Mouse (Mus musculus): ENCODE measurements at regions not wholly inside any gene's neighbourhood (a gene's known extent, or its start where the extent isn't known, plus 50 kb on each side); places are given as distances from the start of the nearest gene placed in this dataset.

DNA sequence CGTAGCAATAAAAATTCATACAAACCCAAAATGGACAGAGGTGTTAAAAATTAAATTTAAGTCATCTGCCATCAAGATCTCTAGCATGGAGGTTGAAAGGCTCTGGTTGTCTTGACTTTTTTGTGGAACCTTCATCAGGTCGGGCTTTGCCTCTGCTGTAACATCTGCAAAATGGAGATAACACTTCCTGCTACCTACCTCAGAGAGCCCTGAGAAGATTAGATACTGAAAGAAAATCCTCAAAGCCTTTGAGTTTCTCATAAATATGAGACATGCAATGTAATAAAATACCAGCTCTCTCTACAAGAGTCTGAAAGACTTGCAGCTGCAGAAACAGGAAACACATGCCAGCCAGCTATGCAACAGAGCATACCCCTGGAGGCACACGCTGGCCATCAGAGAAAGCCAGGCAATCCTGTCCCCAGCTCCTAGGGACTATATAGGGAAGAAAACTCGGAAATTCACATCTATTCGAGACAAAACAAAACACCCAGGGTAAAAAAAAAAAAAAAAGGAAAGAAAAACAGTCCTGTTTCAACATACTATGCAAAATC is 299.1 kb downstream of the Gm11361 start:
- in situ Hi-C loops (cut with MboI; ENCODE audit: low pct_ligation_motif_present, low pct_unique_long_range_greater_than_20kb, low sequenced_read_pairs): no loop called here
- dilution Hi-C loops (cut with MboI; ENCODE audit: extremely low pct_ligation_motif_present, extremely low pct_unique_long_range_greater_than_20kb, low sequenced_read_pairs): no loop called here
- H3K4me2 ChIP-seq (ENCODE audit: insufficient read depth, low read depth, poor library complexity, severe bottlenecking): no peak overlapping the region
- no peaks in the 10 kb centered on the region for H3K36me3 ChIP-seq (replicated peaks in 1 of 2; ENCODE audit: control insufficient read depth in 1 of 2, insufficient read depth in 1 of 2, low read length in 1 of 2)
- H3K9me3 ChIP-seq (replicated peaks; ENCODE audit: low read length): no peaks in the 10 kb centered on the region
- H3K9ac ChIP-seq (ENCODE audit: insufficient read depth, low read depth): no peak overlapping the region
- H3K79me2 ChIP-seq (replicated peaks; ENCODE audit: control insufficient read depth, extremely low read depth, insufficient read depth, poor library complexity, severe bottlenecking): no peaks in the 10 kb centered on the region
- no peak overlapping the region for H3K27ac ChIP-seq (ENCODE audit: insufficient read depth, low read depth)
- no peak overlapping the region for H3K4me3 ChIP-seq (replicated peaks in 1 of 3; ENCODE audit: low read depth in 2 of 3, low read length in 2 of 3, poor library complexity in 1 of 3)
- no peaks in the 10 kb centered on the region for H3K27me3 ChIP-seq (replicated peaks)
- TF ChIP-seq POLR2A (IDR thresholded peaks at IDR 0.05; ENCODE audit: low read depth, low read length) (no peak), SIN3A (IDR thresholded peaks at IDR 0.05; ENCODE audit: low read length) (no peak), MXI1 (IDR thresholded peaks at IDR 0.05; ENCODE audit: low read depth, low read length) (no peak), NELFE (IDR thresholded peaks at IDR 0.05; ENCODE audit: low read depth, low read length) (no peak)
- DNase-seq (ENCODE audit: extremely low read depth): no peak
- H3K4me1 ChIP-seq (ENCODE audit: control insufficient read depth in 1 of 2, insufficient read depth in 2 of 2): peaks cover 0 to 17% of the 10 kb centered on the region in 2 experiments; a peak in 2 of 4 replicates

DNA sequence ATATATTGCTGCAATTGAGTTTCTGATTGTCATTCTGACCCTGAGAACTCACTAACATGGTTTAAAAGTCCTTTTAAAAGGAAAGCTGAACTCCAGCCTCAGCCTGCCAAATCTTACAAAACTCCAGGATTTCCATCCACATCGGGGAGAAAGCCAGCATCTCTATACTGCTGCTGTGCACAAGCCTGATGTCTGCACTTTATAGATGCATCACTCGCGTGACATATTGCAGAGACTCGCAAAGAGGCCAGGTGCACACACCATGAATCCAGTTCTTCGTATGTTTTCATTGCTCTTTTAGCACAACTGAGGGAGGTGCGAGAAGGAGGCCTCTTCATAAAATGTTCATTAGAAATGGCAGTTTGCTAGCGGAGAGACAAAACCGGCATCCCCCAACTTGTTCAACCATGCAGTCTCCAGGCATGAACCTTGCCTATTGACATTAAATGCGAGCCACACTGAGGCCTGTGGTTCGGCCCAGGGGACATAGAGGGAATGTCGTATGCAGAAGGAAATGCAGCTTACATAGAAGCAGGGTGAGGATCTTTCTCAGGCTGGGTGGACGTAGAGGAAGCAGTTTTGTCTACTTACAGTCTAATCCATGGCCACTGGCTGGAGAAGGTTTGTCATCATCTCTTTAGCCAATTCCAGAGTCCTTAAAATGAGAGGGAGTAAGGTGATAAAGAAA is 297.0 kb downstream of the Gm11361 start:
- no peak overlapping the region for H3K9ac ChIP-seq (ENCODE audit: insufficient read depth, low read depth)
- dilution Hi-C loops (cut with MboI; ENCODE audit: extremely low pct_ligation_motif_present, extremely low pct_unique_long_range_greater_than_20kb, low sequenced_read_pairs): no loop called here
- peaks cover 0 to 17% of the 10 kb centered on the region in 2 experiments; a peak in 2 of 4 replicates for H3K4me1 ChIP-seq (ENCODE audit: control insufficient read depth in 1 of 2, insufficient read depth in 2 of 2)
- DNase-seq (ENCODE audit: extremely low read depth): no peak
- no peaks in the 10 kb centered on the region for H3K36me3 ChIP-seq (replicated peaks in 1 of 2; ENCODE audit: control insufficient read depth in 1 of 2, insufficient read depth in 1 of 2, low read length in 1 of 2)
- no peaks in the 10 kb centered on the region for H3K27me3 ChIP-seq (replicated peaks)
- no peak overlapping the region for H3K27ac ChIP-seq (ENCODE audit: insufficient read depth, low read depth)
- H3K4me3 ChIP-seq (replicated peaks in 1 of 3; ENCODE audit: low read depth in 2 of 3, low read length in 2 of 3, poor library complexity in 1 of 3): no peak overlapping the region
- TF ChIP-seq HCFC1 (IDR thresholded peaks at IDR 0.05; ENCODE audit: low read depth, low read length) (no peak), SMC3 (IDR thresholded peaks at IDR 0.05; ENCODE audit: low read depth, low read length) (no peak), TCF12 (IDR thresholded peaks at IDR 0.05; ENCODE audit: low read depth, low read length) (no peak), POLR2AphosphoS2 (IDR thresholded peaks at IDR 0.05; ENCODE audit: low read depth, low read length) (no peak), UBTF (IDR thresholded peaks at IDR 0.05; ENCODE audit: low read depth, low read length) (no peak), PAX5 (IDR thresholded peaks at IDR 0.05; ENCODE audit: low read length) (no peak), MAX (IDR thresholded peaks at IDR 0.05; ENCODE audit: low read length) (no peak), RCOR1 (conservative IDR thresholded peaks at IDR 0.05; ENCODE audit: low read depth, low read length) (no peak), MAZ (IDR thresholded peaks at IDR 0.05; ENCODE audit: low read depth, low read length) (no peak), JUN (IDR thresholded peaks at IDR 0.05; ENCODE audit: insufficient read depth, low read depth, low read length) (no peak), CHD2 (IDR thresholded peaks at IDR 0.05; ENCODE audit: low read length) (no peak), POLR2A (IDR thresholded peaks at IDR 0.05; ENCODE audit: low read depth, low read length) (no peak), RAD21 (IDR thresholded peaks at IDR 0.05; ENCODE audit: low read depth, low read length) (no peak), NRF1 (IDR thresholded peaks at IDR 0.05; ENCODE audit: low read depth, low read length) (no peak), IRF4 (IDR thresholded peaks at IDR 0.05; ENCODE audit: low read depth, low read length) (no peak)
- H3K9me3 ChIP-seq (replicated peaks; ENCODE audit: low read length): no peaks in the 10 kb centered on the region
- H3K79me2 ChIP-seq (replicated peaks; ENCODE audit: control insufficient read depth, extremely low read depth, insufficient read depth, poor library complexity, severe bottlenecking): no peaks in the 10 kb centered on the region
- no peak overlapping the region for H3K4me2 ChIP-seq (ENCODE audit: insufficient read depth, low read depth, poor library complexity, severe bottlenecking)
- in situ Hi-C loops (cut with MboI; ENCODE audit: low pct_ligation_motif_present, low pct_unique_long_range_greater_than_20kb, low sequenced_read_pairs): no loop called here

All from CH12.LX (cell line).